Mouse (Mus musculus) CD4-positive, CD25-positive, alpha-beta regulatory T cell, adult 9 weeks (primary cell): ENCODE data around the gene Ank. TPM values are rescaled to one million over a fixed set of nuclear protein-coding genes. Genes with fewer than 3 reads are reported as not detected.

Experiments
- polyA plus RNA-seq: library from polyadenylated mRNA; unstranded; fragments of 100-300 nt; shearing (Covaris generic); gene quantifications from one replicate; pipeline ENCODE4 v1.2.1, GENCODE M21; 2017

The Ank gene
- polyA plus RNA-seq = 3.7 TPM

DNA sequence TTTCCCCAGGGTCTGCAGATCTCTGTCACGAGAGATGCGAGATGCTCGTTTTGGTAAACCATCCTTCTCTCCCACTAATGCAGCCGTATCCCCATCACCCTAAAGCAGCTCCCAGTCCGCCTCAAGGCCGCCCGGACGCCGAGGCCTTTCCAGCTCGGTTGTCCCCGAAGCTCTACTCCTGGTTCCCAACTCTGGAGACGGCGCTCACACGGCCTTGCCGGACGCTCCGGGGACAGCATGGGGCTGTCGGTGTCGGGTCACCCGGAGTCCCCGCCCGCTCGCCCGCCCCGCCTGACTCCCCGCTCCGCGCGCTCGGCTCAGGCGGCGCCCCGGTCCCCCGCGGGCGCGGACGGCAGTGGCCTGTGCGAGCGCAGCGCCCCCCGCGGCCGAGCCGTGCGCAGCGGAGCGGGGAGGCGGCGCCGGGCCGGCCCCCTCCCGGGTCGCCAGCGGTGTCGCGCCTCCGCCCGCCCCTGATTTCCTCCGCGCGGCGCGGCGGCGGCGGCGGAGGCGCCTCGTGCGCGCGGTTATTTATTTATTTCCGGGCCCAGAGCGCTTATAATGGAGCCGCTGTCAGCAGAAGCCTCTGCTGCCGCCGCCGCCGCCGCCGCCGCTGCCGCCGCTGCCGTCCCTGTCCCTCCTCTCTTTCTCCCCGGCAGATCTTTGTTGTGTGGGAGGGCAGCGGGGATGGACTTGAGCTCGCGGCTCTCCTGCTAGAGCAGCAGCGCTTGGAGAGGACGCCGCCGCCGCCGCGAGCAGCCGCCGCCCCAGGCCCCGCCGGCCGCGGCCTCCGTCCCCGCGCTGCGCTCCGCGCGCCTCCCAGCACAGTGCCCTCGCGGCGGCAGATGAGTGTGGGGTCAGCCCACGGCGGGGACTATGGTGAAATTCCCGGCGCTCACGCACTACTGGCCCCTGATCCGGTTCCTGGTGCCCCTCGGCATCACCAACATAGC, at the start of gene Ank:
Gene Ank, plus strand, starts transcription at position 547 of the 950 bp plus-strand sequence.

DNA sequence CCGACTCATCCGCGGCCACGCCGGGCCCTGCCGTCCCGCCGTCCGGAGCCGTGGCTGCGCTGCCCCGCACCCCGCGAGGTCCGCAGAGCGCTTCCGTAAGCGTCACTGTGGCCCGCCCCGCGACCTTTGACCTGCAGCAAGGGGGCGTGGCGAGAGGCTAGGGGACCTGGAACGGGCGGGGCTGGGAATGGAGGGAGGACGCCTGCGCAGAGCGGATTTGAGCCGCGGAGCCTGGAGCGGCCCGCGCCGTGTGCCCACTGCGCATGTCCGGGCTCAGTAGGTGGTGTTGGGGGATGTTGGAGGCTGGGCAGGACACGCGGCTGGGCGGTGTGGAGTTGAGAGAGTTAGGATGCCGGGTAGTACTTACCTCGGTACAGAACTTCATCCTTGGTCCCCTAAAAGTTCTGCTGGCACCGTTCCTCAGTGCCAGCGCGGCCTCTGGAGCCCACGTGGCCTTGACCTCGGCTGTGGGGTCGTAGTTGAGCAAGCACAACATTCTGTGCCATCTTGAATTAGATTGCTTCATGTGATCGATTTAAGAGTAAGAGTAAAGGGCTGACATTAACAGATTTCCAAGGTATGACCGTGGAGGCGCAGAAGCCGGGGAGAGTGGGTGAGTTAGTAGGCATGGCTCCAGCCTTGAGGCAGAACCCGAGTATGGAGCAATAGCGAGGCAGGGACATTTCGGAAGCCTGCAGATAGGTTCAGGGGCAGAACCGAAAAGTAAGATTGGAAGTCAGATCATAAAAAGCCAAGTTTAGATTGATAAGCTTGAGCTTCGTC, 164.3 kb downstream of the Ank start, which contains the start of gene Otulin:
Gene Otulin, minus strand, starts transcription at position 93 of the 783 bp plus-strand sequence.

Other genes starting within 250 kb of the Ank start
- 5.6 TPM for gene Otulin, start 164.0 kb downstream of the Ank start, polyA plus RNA-seq
- gene Otulinl, start 214.9 kb downstream of the Ank start, polyA plus RNA-seq = 129 TPM